Mouse (Mus musculus): Measurements from ENCODE around the gene Map3k20. TPM values are rescaled to one million over a fixed set of nuclear protein-coding genes. Genes with fewer than 3 reads are reported as not detected.

Map3k20 gene
- polyA plus RNA-seq, 1 experiment from 2014 or later: 6.1 TPM

DNA sequence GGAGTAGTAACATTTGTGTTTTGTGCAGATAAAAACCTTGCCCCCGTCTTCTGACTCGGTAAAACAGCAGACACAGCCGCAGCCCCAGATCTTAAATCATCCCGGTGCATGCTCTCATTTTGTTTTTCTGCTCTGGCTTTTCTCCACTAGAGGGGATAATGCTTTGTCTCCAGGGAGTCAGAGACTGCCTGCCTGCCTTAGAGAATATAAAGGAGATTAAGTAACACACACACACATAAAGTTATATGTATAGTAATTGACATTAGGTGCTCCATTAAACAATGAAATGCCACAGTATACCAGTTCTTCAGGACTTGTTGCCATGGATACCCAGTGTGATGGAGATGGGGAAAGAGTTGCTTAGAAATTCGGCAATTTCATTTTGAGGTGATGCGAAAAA, 41.1 kb downstream of the Map3k20 start:
- ATAC-seq (ENCODE audit: low read depth): peak; percentile 68; the same call in 1 of the 2 replicates
- WGBS: 24% methylated on average over 6 of the region's 6 CpGs
- H3K27ac ChIP-seq (ENCODE audit: low read depth, low read length): no peak overlapping the region
- no peaks in the 10 kb centered on the region for H3K27me3 ChIP-seq (ENCODE audit: control insufficient read depth, insufficient read depth, low read length)
- peaks cover 4% of the 10 kb centered on the region; the same call in 1 of the 2 replicates for H3K4me1 ChIP-seq (ENCODE audit: control insufficient read depth, insufficient read depth, low read length)
- no peak overlapping the region for H3K9ac ChIP-seq (replicated peaks; ENCODE audit: low read depth, low read length)
- peak overlapping the region; percentile 5; the same call in 1 of the 2 replicates for H3K4me2 ChIP-seq (ENCODE audit: low read depth, low read length)
- H3K36me3 ChIP-seq (ENCODE audit: control insufficient read depth, insufficient read depth, low read length): no peaks in the 10 kb centered on the region
- no peaks in the 10 kb centered on the region for H3K9me3 ChIP-seq (ENCODE audit: control insufficient read depth, low read length)
- H3K4me3 ChIP-seq (ENCODE audit: low read depth, low read length): no peak overlapping the region

DNA sequence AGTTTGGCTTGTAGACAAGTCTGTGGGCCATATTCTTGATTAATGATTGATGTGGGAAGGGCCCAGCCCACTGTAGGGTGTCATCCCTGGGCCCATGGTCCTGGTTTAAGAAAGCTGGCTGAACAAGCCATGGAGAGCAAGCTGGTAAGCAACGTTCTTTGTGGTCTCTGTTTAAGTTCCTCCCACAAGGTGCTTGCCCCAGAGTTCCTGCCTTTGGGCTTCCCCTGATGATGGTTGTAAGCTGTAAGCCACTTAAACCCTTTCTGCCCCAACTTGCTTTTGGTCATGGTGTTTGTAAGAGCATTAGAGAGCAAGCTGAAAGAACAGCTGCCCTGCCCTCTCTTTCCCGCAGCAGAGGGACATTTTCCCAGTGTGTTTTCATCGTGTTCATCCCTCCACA, 43.0 kb downstream of the Map3k20 start:
- peaks cover 4% of the 10 kb centered on the region; the same call in 1 of the 2 replicates for H3K4me1 ChIP-seq (ENCODE audit: control insufficient read depth, insufficient read depth, low read length)
- no peaks in the 10 kb centered on the region for H3K36me3 ChIP-seq (ENCODE audit: control insufficient read depth, insufficient read depth, low read length)
- WGBS: 76% methylated on average over 3 of the region's 3 CpGs
- no peak overlapping the region for H3K4me2 ChIP-seq (ENCODE audit: low read depth, low read length)
- H3K27me3 ChIP-seq (ENCODE audit: control insufficient read depth, insufficient read depth, low read length): no peaks in the 10 kb centered on the region
- no peaks in the 10 kb centered on the region for H3K9me3 ChIP-seq (ENCODE audit: control insufficient read depth, low read length)
- no peak for ATAC-seq (ENCODE audit: low read depth)
- no peak overlapping the region for H3K9ac ChIP-seq (replicated peaks; ENCODE audit: low read depth, low read length)
- no peak overlapping the region for H3K4me3 ChIP-seq (ENCODE audit: low read depth, low read length)
- no peak overlapping the region for H3K27ac ChIP-seq (ENCODE audit: low read depth, low read length)

DNA sequence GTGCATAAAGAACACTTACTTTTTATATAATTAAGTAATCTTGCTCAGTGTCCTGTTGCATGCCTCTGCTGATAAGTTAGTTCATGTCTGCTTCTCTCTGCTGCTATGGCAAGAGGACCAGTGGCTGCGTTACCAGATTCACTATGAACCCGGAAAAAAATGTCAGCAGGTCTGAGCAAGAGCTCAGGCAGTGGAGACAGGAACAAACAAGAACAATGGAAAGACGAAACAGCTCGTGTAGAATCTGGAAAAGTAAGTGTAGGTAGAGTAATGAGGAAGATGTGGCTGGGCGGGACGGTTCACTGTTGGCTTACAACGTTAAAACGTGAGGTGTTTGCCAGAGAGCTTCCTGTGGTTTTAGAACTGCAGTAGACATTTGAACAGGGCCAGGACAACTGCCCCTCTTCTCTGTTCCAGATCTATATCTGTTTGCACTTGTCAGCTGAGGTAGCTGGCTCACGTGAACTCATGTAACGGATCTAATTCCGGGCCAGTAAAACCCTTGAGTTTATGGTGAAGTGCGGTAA, 45.6 kb downstream of the Map3k20 start:
- no peak overlapping the region for H3K9ac ChIP-seq (replicated peaks; ENCODE audit: low read depth, low read length)
- no peaks in the 10 kb centered on the region for H3K9me3 ChIP-seq (ENCODE audit: control insufficient read depth, low read length)
- H3K36me3 ChIP-seq (ENCODE audit: control insufficient read depth, insufficient read depth, low read length): no peaks in the 10 kb centered on the region
- no peak overlapping the region for H3K4me2 ChIP-seq (ENCODE audit: low read depth, low read length)
- 88% methylated on average over 12 of the region's 12 CpGs for WGBS
- no peak overlapping the region for H3K27ac ChIP-seq (ENCODE audit: low read depth, low read length)
- peaks cover 4% of the 10 kb centered on the region; the same call in 1 of the 2 replicates for H3K4me1 ChIP-seq (ENCODE audit: control insufficient read depth, insufficient read depth, low read length)
- H3K27me3 ChIP-seq (ENCODE audit: control insufficient read depth, insufficient read depth, low read length): no peaks in the 10 kb centered on the region
- ATAC-seq (ENCODE audit: low read depth): no peak
- H3K4me3 ChIP-seq (ENCODE audit: low read depth, low read length): no peak overlapping the region

GRCm38 (mm10) chr2:72332067-72332466, 46.6 kb downstream of the Map3k20 start:
- Histone ChIP-seq H3K27me3 (ENCODE audit: control insufficient read depth, insufficient read depth, low read length) (no peaks in the 10 kb centered on the region), H3K4me1 (ENCODE audit: control insufficient read depth, insufficient read depth, low read length) (peaks cover 2% of the 10 kb centered on the region; the same call in 1 of the 2 replicates), H3K4me3 (ENCODE audit: low read depth, low read length) (no peak overlapping the region), H3K4me2 (ENCODE audit: low read depth, low read length) (no peak overlapping the region), H3K9ac (replicated peaks; ENCODE audit: low read depth, low read length) (no peak overlapping the region), H3K27ac (ENCODE audit: low read depth, low read length) (no peak overlapping the region), H3K9me3 (ENCODE audit: control insufficient read depth, low read length) (no peaks in the 10 kb centered on the region), H3K36me3 (ENCODE audit: control insufficient read depth, insufficient read depth, low read length) (no peaks in the 10 kb centered on the region)
- no peak for ATAC-seq (ENCODE audit: low read depth)
- WGBS: 83% methylated on average over 4 of the region's 4 CpGs

GRCm38 (mm10) chr2:72333210-72333609, 47.8 kb downstream of the Map3k20 start:
- ATAC-seq (ENCODE audit: low read depth): no peak
- WGBS: 84% methylated on average over 3 of the region's 3 CpGs
- no peaks in the 10 kb centered on the region for H3K36me3 ChIP-seq (ENCODE audit: control insufficient read depth, insufficient read depth, low read length)
- no peaks in the 10 kb centered on the region for H3K9me3 ChIP-seq (ENCODE audit: control insufficient read depth, low read length)
- no peak overlapping the region for H3K4me3 ChIP-seq (ENCODE audit: low read depth, low read length)
- H3K27ac ChIP-seq (ENCODE audit: low read depth, low read length): no peak overlapping the region
- no peaks in the 10 kb centered on the region for H3K27me3 ChIP-seq (ENCODE audit: control insufficient read depth, insufficient read depth, low read length)
- no peak overlapping the region for H3K4me2 ChIP-seq (ENCODE audit: low read depth, low read length)
- no peak overlapping the region for H3K9ac ChIP-seq (replicated peaks; ENCODE audit: low read depth, low read length)
- H3K4me1 ChIP-seq (ENCODE audit: control insufficient read depth, insufficient read depth, low read length): no peaks in the 10 kb centered on the region

DNA sequence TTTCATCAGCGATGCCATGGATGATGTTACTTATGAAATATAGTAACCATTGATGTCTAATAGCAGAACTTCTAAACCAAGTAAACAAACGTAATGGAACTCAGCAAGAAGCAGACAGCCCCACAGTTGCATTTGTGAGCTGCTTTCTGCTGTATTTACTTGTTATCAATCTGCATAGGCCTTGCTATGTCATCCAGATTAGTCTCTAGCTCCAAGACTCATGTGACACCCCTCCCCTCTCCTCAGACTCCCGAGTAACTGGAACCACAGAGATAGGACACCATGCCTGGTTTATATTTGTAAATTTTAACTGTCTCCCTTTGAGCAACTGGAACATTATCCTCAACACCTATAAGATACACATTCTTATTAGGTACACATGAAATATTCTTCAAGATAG, 51.4 kb downstream of the Map3k20 start:
- WGBS: 90% methylated on average over 3 of the region's 3 CpGs

DNA sequence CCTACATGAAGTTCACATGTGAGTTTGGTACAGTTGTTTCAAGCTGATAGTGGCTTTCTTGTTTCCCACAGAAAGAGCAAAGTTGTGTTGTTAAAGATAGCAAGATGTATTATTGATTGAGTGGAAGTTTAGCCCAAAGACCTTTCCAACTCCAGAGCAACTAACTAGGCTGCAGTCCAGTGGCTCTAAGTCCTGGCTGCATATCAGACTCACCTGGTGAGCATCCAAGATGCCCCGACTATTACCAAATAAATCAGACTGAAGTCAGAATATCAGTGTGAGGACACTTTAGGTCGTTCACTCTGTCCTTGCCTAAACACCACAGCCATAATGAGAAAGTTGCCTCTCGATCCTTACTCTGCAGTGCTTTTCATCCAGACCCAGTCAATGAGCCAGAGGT, 59.8 kb downstream of the Map3k20 start:
- no peak for ATAC-seq (ENCODE audit: low read depth)
- Histone ChIP-seq H3K27me3 (ENCODE audit: control insufficient read depth, insufficient read depth, low read length) (no peaks in the 10 kb centered on the region), H3K9ac (replicated peaks; ENCODE audit: low read depth, low read length) (no peak overlapping the region), H3K4me1 (ENCODE audit: control insufficient read depth, insufficient read depth, low read length) (no peaks in the 10 kb centered on the region), H3K4me2 (ENCODE audit: low read depth, low read length) (no peak overlapping the region), H3K9me3 (ENCODE audit: control insufficient read depth, low read length) (no peaks in the 10 kb centered on the region), H3K4me3 (ENCODE audit: low read depth, low read length) (no peak overlapping the region), H3K27ac (ENCODE audit: low read depth, low read length) (no peak overlapping the region), H3K36me3 (ENCODE audit: control insufficient read depth, insufficient read depth, low read length) (no peaks in the 10 kb centered on the region)
- 91% methylated on average over 3 of the region's 3 CpGs for whole genome bisulfite sequencing

More for the DNA sequence above, 51.4 kb downstream of the Map3k20 start:
- H3K9ac ChIP-seq (replicated peaks; ENCODE audit: low read depth, low read length): no peak overlapping the region
- no peaks in the 10 kb centered on the region for H3K36me3 ChIP-seq (ENCODE audit: control insufficient read depth, insufficient read depth, low read length)
- H3K9me3 ChIP-seq (ENCODE audit: control insufficient read depth, low read length): no peaks in the 10 kb centered on the region
- ATAC-seq (ENCODE audit: low read depth): no peak
- no peak overlapping the region for H3K4me2 ChIP-seq (ENCODE audit: low read depth, low read length)
- H3K4me1 ChIP-seq (ENCODE audit: control insufficient read depth, insufficient read depth, low read length): no peaks in the 10 kb centered on the region
- H3K27me3 ChIP-seq (ENCODE audit: control insufficient read depth, insufficient read depth, low read length): no peaks in the 10 kb centered on the region
- no peak overlapping the region for H3K4me3 ChIP-seq (ENCODE audit: low read depth, low read length)
- H3K27ac ChIP-seq (ENCODE audit: low read depth, low read length): no peak overlapping the region

DNA sequence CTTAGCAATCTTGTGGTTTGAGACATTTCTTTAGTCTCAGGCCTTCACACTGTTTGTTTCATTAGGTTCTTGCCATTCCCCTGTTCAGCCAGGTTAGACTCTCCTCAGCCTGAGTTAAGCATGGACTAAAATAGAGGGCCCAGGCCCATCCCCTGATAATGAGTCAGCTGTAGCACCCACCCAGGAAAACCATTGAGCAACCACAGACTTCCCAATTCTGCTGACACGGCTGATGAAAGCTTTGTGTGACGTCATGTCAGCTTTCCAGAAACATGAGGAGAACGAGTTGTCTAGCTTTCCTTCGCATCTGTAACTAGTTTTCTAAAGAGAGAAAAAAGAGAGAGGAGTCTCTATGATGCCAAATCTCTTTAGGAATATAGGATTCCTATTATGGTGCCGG, 65.9 kb downstream of the Map3k20 start:
- H3K9me3 ChIP-seq (ENCODE audit: control insufficient read depth, low read length): no peaks in the 10 kb centered on the region
- H3K36me3 ChIP-seq (ENCODE audit: control insufficient read depth, insufficient read depth, low read length): no peaks in the 10 kb centered on the region
- H3K4me3 ChIP-seq (ENCODE audit: low read depth, low read length): no peak overlapping the region
- H3K9ac ChIP-seq (replicated peaks; ENCODE audit: low read depth, low read length): no peak overlapping the region
- ATAC-seq (ENCODE audit: low read depth): no peak
- H3K27ac ChIP-seq (ENCODE audit: low read depth, low read length): no peak overlapping the region
- H3K4me2 ChIP-seq (ENCODE audit: low read depth, low read length): no peak overlapping the region
- H3K27me3 ChIP-seq (ENCODE audit: control insufficient read depth, insufficient read depth, low read length): no peaks in the 10 kb centered on the region
- 91% methylated on average over 5 of the region's 5 CpGs for WGBS
- no peaks in the 10 kb centered on the region for H3K4me1 ChIP-seq (ENCODE audit: control insufficient read depth, insufficient read depth, low read length)

DNA sequence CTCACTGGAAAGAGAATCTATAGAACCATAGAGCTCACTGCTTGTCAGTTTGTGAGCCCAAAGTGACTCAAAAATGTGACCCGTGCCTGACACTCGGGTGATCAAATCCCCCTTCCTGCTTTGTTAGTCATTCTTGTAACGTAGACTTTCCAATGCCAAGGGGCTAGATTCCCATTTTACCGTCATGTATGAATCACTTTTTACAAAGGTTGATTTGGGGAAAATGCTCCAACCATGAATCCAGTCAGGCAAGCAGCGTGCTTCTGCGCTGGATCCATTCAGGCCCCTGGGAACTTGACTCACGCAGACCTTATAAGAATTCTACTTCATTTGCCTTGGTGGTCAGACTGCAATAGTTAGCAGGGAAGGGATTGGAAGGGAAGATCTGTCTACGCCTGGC, 66.3 kb downstream of the Map3k20 start:
- no peak for ATAC-seq (ENCODE audit: low read depth)
- Histone ChIP-seq H3K9ac (replicated peaks; ENCODE audit: low read depth, low read length) (no peak overlapping the region), H3K4me2 (ENCODE audit: low read depth, low read length) (no peak overlapping the region), H3K27me3 (ENCODE audit: control insufficient read depth, insufficient read depth, low read length) (no peaks in the 10 kb centered on the region), H3K36me3 (ENCODE audit: control insufficient read depth, insufficient read depth, low read length) (no peaks in the 10 kb centered on the region), H3K27ac (ENCODE audit: low read depth, low read length) (no peak overlapping the region), H3K4me1 (ENCODE audit: control insufficient read depth, insufficient read depth, low read length) (no peaks in the 10 kb centered on the region), H3K9me3 (ENCODE audit: control insufficient read depth, low read length) (no peaks in the 10 kb centered on the region), H3K4me3 (ENCODE audit: low read depth, low read length) (no peak overlapping the region)
- 92% methylated on average over 8 of the region's 8 CpGs for WGBS
